Mouse (Mus musculus): ENCODE measurements at regions not wholly inside any gene's neighbourhood (a gene's known extent, or its start where the extent isn't known, plus 50 kb on each side); places are given as distances from the start of the nearest gene placed in this dataset.

DNA sequence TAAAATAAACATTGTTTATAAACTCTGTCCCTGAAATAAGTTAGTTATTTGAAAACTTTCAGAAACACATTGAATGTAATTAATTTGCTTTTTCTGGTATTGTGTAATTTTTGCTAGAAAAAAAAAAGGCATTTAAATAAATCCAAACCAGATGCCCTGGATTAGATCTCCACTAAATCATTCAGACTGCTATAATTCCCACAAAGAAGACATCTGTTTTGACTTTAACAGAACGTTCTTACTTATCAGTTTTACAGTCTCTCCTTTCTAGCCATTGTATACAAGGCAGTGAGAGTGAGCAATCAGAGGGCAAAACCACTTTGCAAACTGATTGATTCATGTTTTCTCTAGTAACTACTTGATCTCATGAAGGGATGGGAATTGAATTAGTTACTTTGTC, 478.8 kb downstream of the Slitrk6 start:
- 44% methylated on average over 1 of the region's 1 CpGs for WGBS
- Histone ChIP-seq H3K27me3 (ENCODE audit: poor library complexity, severe bottlenecking) (no peaks in the 10 kb centered on the region), H3K36me3 (replicated peaks) (no peaks in the 10 kb centered on the region), H3K4me3 (no peak overlapping the region), H3K4me1 (no peaks in the 10 kb centered on the region), H3K27ac (no peak overlapping the region), H3K9me3 (no peaks in the 10 kb centered on the region)
- DNase-seq (ENCODE audit: extremely low spot score, low spot score), result no peak

GRCm38 (mm10) chr14:110271270-110271669, 483.7 kb downstream of the Slitrk6 start:
- H3K4me3 ChIP-seq, result no peak overlapping the region
- H3K9me3 ChIP-seq, result no peaks in the 10 kb centered on the region
- DNase-seq (ENCODE audit: extremely low spot score, low spot score), result no peak
- H3K36me3 ChIP-seq (replicated peaks), result no peaks in the 10 kb centered on the region
- 80% methylated on average over 2 of the region's 2 CpGs for WGBS
- no peak overlapping the region for H3K27ac ChIP-seq
- H3K4me1 ChIP-seq, result no peaks in the 10 kb centered on the region
- no peaks in the 10 kb centered on the region for H3K27me3 ChIP-seq (ENCODE audit: poor library complexity, severe bottlenecking)

DNA sequence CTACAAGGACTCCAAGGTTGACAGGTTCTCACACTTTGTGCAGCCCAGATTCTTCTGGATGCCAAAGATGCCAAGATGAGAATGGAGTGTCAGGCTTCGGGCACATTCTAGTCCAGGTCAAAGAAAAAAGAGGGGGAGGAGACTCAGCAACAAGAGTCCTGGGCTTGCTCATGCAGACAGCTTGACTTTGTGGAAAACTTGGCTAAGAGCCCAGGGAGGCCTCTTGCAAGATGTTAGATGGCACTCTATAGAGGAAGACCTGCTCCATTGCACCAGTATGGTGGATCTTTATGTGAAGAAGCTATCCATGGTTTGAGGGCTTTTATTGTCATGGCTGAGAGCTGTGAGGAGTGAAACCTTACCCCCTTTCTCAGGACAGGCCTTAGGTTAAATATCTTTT, 510.5 kb downstream of the Slitrk6 start:
- DNase-seq (ENCODE audit: extremely low spot score, low spot score), result no peak
- H3K36me3 ChIP-seq (replicated peaks), result no peaks in the 10 kb centered on the region
- 100% methylated on average over 1 of the region's 1 CpGs for WGBS

GRCm38 (mm10) chr14:110243549-110243948, 511.4 kb downstream of the Slitrk6 start:
- DNase-seq (ENCODE audit: extremely low spot score, low spot score), result no peak
- Histone ChIP-seq H3K9me3 (no peaks in the 10 kb centered on the region), H3K27ac (no peak overlapping the region), H3K36me3 (replicated peaks) (no peaks in the 10 kb centered on the region), H3K4me3 (no peak overlapping the region), H3K27me3 (ENCODE audit: poor library complexity, severe bottlenecking) (no peaks in the 10 kb centered on the region), H3K4me1 (no peaks in the 10 kb centered on the region)
- 89% methylated on average over 2 of the region's 2 CpGs for WGBS

More for the DNA sequence above, 510.5 kb downstream of the Slitrk6 start:
- Histone ChIP-seq H3K9me3 (no peaks in the 10 kb centered on the region), H3K27ac (no peak overlapping the region), H3K4me3 (no peak overlapping the region), H3K4me1 (no peaks in the 10 kb centered on the region), H3K27me3 (ENCODE audit: poor library complexity, severe bottlenecking) (no peaks in the 10 kb centered on the region)

DNA sequence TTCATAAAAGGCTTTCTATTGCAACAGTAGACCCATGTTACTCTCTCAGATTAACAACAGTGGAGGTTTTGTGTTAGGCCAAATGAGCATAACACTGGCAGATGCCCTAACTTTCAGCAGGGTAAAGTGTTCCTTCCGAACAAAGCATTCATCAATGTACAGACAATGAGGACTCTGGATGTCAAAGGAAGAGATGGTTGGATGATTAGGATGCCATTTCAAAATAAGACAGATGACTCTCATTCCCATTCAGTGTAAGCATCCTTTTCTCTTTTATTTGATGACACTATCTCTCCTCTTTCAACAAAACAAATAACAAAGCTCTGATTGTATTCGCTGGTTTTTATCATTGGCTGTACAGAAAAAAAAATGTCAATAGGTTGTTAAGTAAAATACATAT, 516.1 kb downstream of the Slitrk6 start:
- DNase-seq (ENCODE audit: extremely low spot score, low spot score), result no peak
- H3K9me3 ChIP-seq, result no peaks in the 10 kb centered on the region
- H3K4me3 ChIP-seq, result no peak overlapping the region
- no peaks in the 10 kb centered on the region for H3K4me1 ChIP-seq
- no peaks in the 10 kb centered on the region for H3K27me3 ChIP-seq (ENCODE audit: poor library complexity, severe bottlenecking)
- no peak overlapping the region for H3K27ac ChIP-seq
- WGBS, result 85% methylated on average over 2 of the region's 2 CpGs
- no peaks in the 10 kb centered on the region for H3K36me3 ChIP-seq (replicated peaks)

- DNase-seq (ENCODE audit: extremely low spot score, low spot score), result no peak
- H3K4me1 ChIP-seq, result no peaks in the 10 kb centered on the region
- WGBS, result 87% methylated on average over 6 of the region's 6 CpGs
- no peaks in the 10 kb centered on the region for H3K9me3 ChIP-seq
- no peak overlapping the region for H3K27ac ChIP-seq
- H3K36me3 ChIP-seq (replicated peaks), result no peaks in the 10 kb centered on the region
- H3K27me3 ChIP-seq (ENCODE audit: poor library complexity, severe bottlenecking), result no peaks in the 10 kb centered on the region
- H3K4me3 ChIP-seq, result no peak overlapping the region
These were observed 530.1 kb downstream of the Slitrk6 start for GRCm38 (mm10) chr14:110224678-110225446.

GRCm38 (mm10) chr14:110190987-110191607, 563.9 kb downstream of the Slitrk6 start:
- H3K27me3 ChIP-seq (ENCODE audit: poor library complexity, severe bottlenecking), result no peaks in the 10 kb centered on the region
- no peaks in the 10 kb centered on the region for H3K4me1 ChIP-seq
- WGBS, result 73% methylated on average over 2 of the region's 2 CpGs
- H3K36me3 ChIP-seq (replicated peaks), result no peaks in the 10 kb centered on the region
- H3K9me3 ChIP-seq, result no peaks in the 10 kb centered on the region
- no peak for DNase-seq (ENCODE audit: extremely low spot score, low spot score)
- no peak overlapping the region for H3K4me3 ChIP-seq
- H3K27ac ChIP-seq, result no peak overlapping the region

DNA sequence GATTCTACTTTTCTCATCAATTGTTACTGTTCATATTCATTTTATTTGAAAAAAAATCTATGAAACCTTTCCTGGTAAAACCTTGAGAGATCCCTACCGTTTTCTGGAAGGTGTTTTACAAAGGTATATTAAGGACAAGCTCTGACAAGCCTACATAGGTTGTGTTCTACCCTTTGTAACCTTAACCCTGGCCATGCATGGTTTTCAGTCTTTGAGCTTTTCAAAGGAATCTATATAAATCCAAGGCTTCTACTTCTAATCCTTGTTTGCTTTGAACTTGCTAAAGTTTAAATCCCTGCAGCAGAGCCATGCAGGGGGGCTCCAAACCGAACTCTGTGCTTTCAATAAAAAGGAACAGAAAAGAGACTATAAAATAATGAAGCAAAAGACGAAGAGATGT, 564.5 kb downstream of the Slitrk6 start:
- no peak overlapping the region for H3K27ac ChIP-seq
- H3K4me1 ChIP-seq, result no peaks in the 10 kb centered on the region
- no peaks in the 10 kb centered on the region for H3K9me3 ChIP-seq
- H3K27me3 ChIP-seq (ENCODE audit: poor library complexity, severe bottlenecking), result no peaks in the 10 kb centered on the region
- DNase-seq (ENCODE audit: extremely low spot score, low spot score), result no peak
- 68% methylated on average over 3 of the region's 3 CpGs for WGBS
- no peaks in the 10 kb centered on the region for H3K36me3 ChIP-seq (replicated peaks)
- H3K4me3 ChIP-seq, result no peak overlapping the region

GRCm38 (mm10) chr14:110179166-110179565, 575.8 kb downstream of the Slitrk6 start:
- Histone ChIP-seq H3K4me3 (no peak overlapping the region), H3K4me1 (no peaks in the 10 kb centered on the region), H3K9me3 (no peaks in the 10 kb centered on the region), H3K36me3 (replicated peaks) (no peaks in the 10 kb centered on the region), H3K27ac (no peak overlapping the region), H3K27me3 (ENCODE audit: poor library complexity, severe bottlenecking) (no peaks in the 10 kb centered on the region)
- no peak for DNase-seq (ENCODE audit: extremely low spot score, low spot score)

DNA sequence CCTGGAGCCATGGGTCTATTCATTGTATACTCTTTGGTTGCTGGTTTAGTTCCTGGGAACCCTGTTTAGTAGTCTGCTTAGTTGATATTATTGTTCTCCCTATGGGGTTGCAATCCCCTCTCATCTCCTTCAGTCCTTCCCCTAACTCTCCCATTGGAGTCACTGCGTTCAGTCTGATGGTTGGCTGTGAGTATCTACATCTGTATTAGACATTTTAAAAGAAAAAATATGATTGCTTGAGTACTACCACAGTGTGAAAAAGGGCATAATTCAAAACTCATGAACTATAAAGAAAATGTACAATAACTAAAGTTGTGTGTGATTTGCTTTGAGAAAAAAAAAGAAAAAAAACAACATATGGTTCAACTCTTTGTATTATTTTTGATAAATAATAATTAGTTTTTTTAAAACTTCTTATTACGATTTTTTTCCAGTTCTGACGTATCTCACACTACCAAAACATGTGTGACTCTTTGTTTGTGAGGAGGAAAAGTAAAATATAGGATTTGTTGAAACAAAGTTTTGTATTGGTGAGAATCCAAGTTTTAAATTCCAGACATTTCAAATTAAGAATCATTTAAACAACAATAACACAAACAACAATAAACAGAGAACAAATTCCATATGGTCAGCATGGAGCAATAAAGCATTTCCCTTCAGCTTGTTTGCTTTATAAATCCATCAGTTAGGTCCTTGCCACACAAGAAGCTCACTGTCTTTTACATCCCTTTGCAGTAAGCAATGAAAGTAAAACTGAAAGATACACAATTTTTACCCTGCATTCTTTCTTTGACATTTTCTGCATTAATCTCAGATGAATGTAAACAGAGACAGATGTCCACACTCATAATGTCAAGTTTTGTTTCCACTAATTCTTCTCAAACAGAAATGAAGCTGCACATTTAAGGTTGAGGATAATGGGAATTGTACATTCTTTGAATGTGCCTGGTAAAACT, 583.5 kb downstream of the Slitrk6 start:
- Histone ChIP-seq H3K9me3 (no peaks in the 10 kb centered on the region), H3K4me3 (no peak overlapping the region), H3K27ac (no peak overlapping the region), H3K4me1 (no peaks in the 10 kb centered on the region), H3K36me3 (replicated peaks) (no peaks in the 10 kb centered on the region), H3K27me3 (ENCODE audit: poor library complexity, severe bottlenecking) (no peaks in the 10 kb centered on the region)
- WGBS, result 85% methylated on average over 3 of the region's 3 CpGs
- DNase-seq (ENCODE audit: extremely low spot score, low spot score), result no peak

- H3K27me3 ChIP-seq (ENCODE audit: poor library complexity, severe bottlenecking), result no peaks in the 10 kb centered on the region
- 59% methylated on average over 5 of the region's 5 CpGs for WGBS
- no peaks in the 10 kb centered on the region for H3K4me1 ChIP-seq
- no peak overlapping the region for H3K27ac ChIP-seq
- no peaks in the 10 kb centered on the region for H3K36me3 ChIP-seq (replicated peaks)
- DNase-seq (ENCODE audit: extremely low spot score, low spot score), result no peak
- H3K4me3 ChIP-seq, result no peak overlapping the region
- no peaks in the 10 kb centered on the region for H3K9me3 ChIP-seq
These were observed 586.3 kb downstream of the Slitrk6 start for GRCm38 (mm10) chr14:110168632-110169031.

DNA sequence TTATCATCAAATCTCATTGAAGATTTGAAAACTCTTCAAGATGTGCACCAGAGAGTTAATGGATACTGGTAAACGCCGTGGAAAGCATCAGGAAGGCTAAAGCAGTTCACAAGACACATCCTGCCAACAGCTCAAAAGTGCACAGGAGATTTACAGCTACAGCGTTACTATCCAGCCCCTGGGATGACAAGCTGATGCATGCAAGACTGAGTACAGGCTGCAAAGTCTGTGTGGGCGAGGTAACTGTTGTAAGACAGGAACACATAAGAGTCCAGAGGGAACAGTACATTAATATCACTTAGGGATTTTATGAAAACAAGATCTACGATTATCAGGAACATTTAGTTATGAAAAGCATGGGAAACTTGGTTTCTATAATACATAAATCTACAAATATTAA, 626.7 kb downstream of the Slitrk6 start:
- no peak overlapping the region for H3K4me3 ChIP-seq

More for the DNA sequence above, 626.7 kb downstream of the Slitrk6 start:
- H3K27me3 ChIP-seq (ENCODE audit: poor library complexity, severe bottlenecking), result no peaks in the 10 kb centered on the region
- no peaks in the 10 kb centered on the region for H3K9me3 ChIP-seq
- no peak for DNase-seq (ENCODE audit: extremely low spot score, low spot score)
- H3K4me1 ChIP-seq, result no peaks in the 10 kb centered on the region
- H3K27ac ChIP-seq, result no peak overlapping the region
- no peaks in the 10 kb centered on the region for H3K36me3 ChIP-seq (replicated peaks)
- WGBS, result 92% methylated on average over 5 of the region's 5 CpGs
